29 mouse cellular contexts compared by ENCODE assay signal in the genomic region with DNA sequence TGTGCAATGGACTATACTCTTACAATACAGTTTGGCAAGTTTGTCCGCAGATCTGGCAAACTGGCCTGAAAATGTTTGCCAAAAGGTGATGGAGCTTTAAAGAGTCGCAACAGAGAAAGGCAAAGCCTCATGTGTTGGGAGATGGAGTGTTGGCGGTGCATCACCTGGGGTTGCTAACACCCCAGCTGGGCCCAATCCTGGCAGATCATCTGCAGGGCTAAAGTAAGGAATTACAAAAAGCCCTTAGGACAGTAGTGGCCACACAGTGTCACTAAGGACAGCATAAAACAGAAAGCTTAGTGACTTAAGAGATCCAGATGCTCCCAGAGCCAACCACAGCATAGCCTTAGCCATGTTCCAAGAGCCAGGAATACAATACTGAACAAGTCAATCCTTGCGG. TPM values are rescaled to one million over a fixed set of nuclear protein-coding genes. Genes with fewer than 3 reads are reported as not detected.
DNase-seq lines count a peak whose midpoint lies in the region; ATAC-seq and TF ChIP-seq lines count a peak whose summit lies in the region.
"Had no signal": no experiment of that assay in that cellular context is flagged by ENCODE, and none has a peak within 500 bp of the region (broad histone marks: within the 10 kb centered on the region; RNA-seq: fewer than 3 reads in every experiment).

No protein-coding gene starts in this region.

- in situ Hi-C loops in ES-E14 (cut with MboI; ENCODE audit: low sequenced_read_pairs in 2 of 2, unreplicated experiment in 2 of 2) = no loop called here

- H3K4me2 ChIP-seq in intestine, embryonic 14.5 days (ENCODE audit: low read length) = no peak overlapping the region
- no peak overlapping the region for H3K4me2 ChIP-seq in intestine, embryonic 15.5 days (replicated peaks)
- no peak overlapping the region for H3K4me2 ChIP-seq in stomach, postnatal 0 days (replicated peaks; ENCODE audit: low read depth)
- H3K4me2 ChIP-seq: embryonic facial prominence, embryonic 13.5 days; heart, embryonic 11.5 days; hindbrain, embryonic 12.5 days had no signal

- peaks cover 90% of the 10 kb centered on the region for H3K36me3 ChIP-seq in intestine, embryonic 14.5 days (ENCODE audit: control insufficient read depth, insufficient read depth, low read length)
- H3K36me3 ChIP-seq in intestine, embryonic 15.5 days = peaks cover 40% of the 10 kb centered on the region
- peaks cover 70% of the 10 kb centered on the region for H3K36me3 ChIP-seq in ES-E14 (ENCODE audit: control insufficient read depth, insufficient read depth, low read length, poor library complexity, severe bottlenecking)
- peaks cover 35% of the 10 kb centered on the region for H3K36me3 ChIP-seq in stomach, postnatal 0 days (ENCODE audit: control insufficient read depth, insufficient read depth, low read length)
- H3K36me3 ChIP-seq in forebrain, embryonic 10.5 days (replicated peaks) = peaks cover 93% of the 10 kb centered on the region
- H3K36me3 ChIP-seq in midbrain, embryonic 10.5 days = peaks cover 94% of the 10 kb centered on the region

- TF ChIP-seq EP300 in stomach, postnatal 0 days (optimal IDR thresholded peaks at IDR 0.05) = no peak

- no peak for ATAC-seq in intestine, embryonic 14.5 days (replicated peaks; ENCODE audit: low FRiP score, low TSS enrichment, low read depth)
- no peak for ATAC-seq in intestine, embryonic 15.5 days
- no peak for ATAC-seq in stomach, postnatal 0 days (ENCODE audit: low FRiP score, low TSS enrichment)
- ATAC-seq: CD4-positive, CD25-positive, alpha-beta regulatory T cell, adult 4 months; forebrain, embryonic 14.5 days; forebrain, postnatal 0 days; hindbrain, embryonic 16.5 days; inflammation-experienced regulatory T-cells, adult 6 months had no signal

- no peaks in the 10 kb centered on the region for H3K4me1 ChIP-seq in intestine, embryonic 14.5 days (replicated peaks; ENCODE audit: control insufficient read depth, insufficient read depth, low read length)
- H3K4me1 ChIP-seq in intestine, embryonic 15.5 days (replicated peaks) = no peaks in the 10 kb centered on the region
- H3K4me1 ChIP-seq in ES-E14 (ENCODE audit: control insufficient read depth in 2 of 2, insufficient read depth in 2 of 2, low read length in 2 of 2, poor library complexity in 1 of 2) = peaks cover 9 to 17% of the 10 kb centered on the region in 2 experiments
- H3K4me1 ChIP-seq in stomach, postnatal 0 days (replicated peaks; ENCODE audit: control insufficient read depth, insufficient read depth) = no peaks in the 10 kb centered on the region
- H3K4me1 ChIP-seq in forebrain, embryonic 10.5 days = no peaks in the 10 kb centered on the region
- no peaks in the 10 kb centered on the region for H3K4me1 ChIP-seq in midbrain, embryonic 10.5 days
- H3K4me1 ChIP-seq: embryonic facial prominence, embryonic 10.5 days; embryonic facial prominence, embryonic 13.5 days; hindbrain, embryonic 12.5 days had no signal

- H3K9me3 ChIP-seq in intestine, embryonic 14.5 days (ENCODE audit: control insufficient read depth, low read length) = no peaks in the 10 kb centered on the region
- no peaks in the 10 kb centered on the region for H3K9me3 ChIP-seq in intestine, embryonic 15.5 days
- H3K9me3 ChIP-seq in ES-E14 (ENCODE audit: control insufficient read depth, insufficient read depth, low read depth, low read length) = no peaks in the 10 kb centered on the region
- no peaks in the 10 kb centered on the region for H3K9me3 ChIP-seq in stomach, postnatal 0 days (ENCODE audit: control insufficient read depth, low read length)
- no peaks in the 10 kb centered on the region for H3K9me3 ChIP-seq in forebrain, embryonic 10.5 days
- no peaks in the 10 kb centered on the region for H3K9me3 ChIP-seq in midbrain, embryonic 10.5 days (replicated peaks)
- H3K9me3 ChIP-seq: embryonic facial prominence, embryonic 10.5 days; embryonic facial prominence, embryonic 13.5 days; hindbrain, embryonic 12.5 days had no signal

- H3K9ac ChIP-seq in intestine, embryonic 14.5 days (ENCODE audit: low read length) = no peak overlapping the region
- no peak overlapping the region for H3K9ac ChIP-seq in intestine, embryonic 15.5 days
- H3K9ac ChIP-seq in ES-E14 (ENCODE audit: insufficient read depth, low read depth, low read length, poor library complexity, severe bottlenecking) = no peak overlapping the region; the same call in 1 of the 2 replicates
- no peak overlapping the region for H3K9ac ChIP-seq in stomach, postnatal 0 days (ENCODE audit: low read length)
- H3K9ac ChIP-seq: embryonic facial prominence, embryonic 13.5 days; forebrain, postnatal 0 days; hindbrain, embryonic 12.5 days had no signal

- no peaks in the 10 kb centered on the region for H3K27me3 ChIP-seq in intestine, embryonic 14.5 days (replicated peaks; ENCODE audit: control insufficient read depth, insufficient read depth, low read length)
- H3K27me3 ChIP-seq in intestine, embryonic 15.5 days (replicated peaks) = no peaks in the 10 kb centered on the region
- no peaks in the 10 kb centered on the region for H3K27me3 ChIP-seq in stomach, postnatal 0 days (ENCODE audit: control insufficient read depth, insufficient read depth, low read length)
- H3K27me3 ChIP-seq in forebrain, embryonic 10.5 days (ENCODE audit: poor library complexity, severe bottlenecking) = no peaks in the 10 kb centered on the region
- H3K27me3 ChIP-seq in midbrain, embryonic 10.5 days (ENCODE audit: low read depth, poor library complexity, severe bottlenecking) = no peaks in the 10 kb centered on the region
- H3K27me3 ChIP-seq: embryonic facial prominence, embryonic 13.5 days; hindbrain, embryonic 12.5 days had no signal

- 0 out of 2 replicates have a peak overlapping the region, but pooled peaks have one; percentile 33 for H3K27ac ChIP-seq in intestine, embryonic 14.5 days (ENCODE audit: low read depth)
- H3K27ac ChIP-seq in intestine, embryonic 15.5 days = no peak overlapping the region
- H3K27ac ChIP-seq in ES-E14 (ENCODE audit: insufficient read depth, low read depth, low read length, poor library complexity, severe bottlenecking) = peak overlapping the region; percentile 63
- H3K27ac ChIP-seq in stomach, postnatal 0 days (replicated peaks) = 0 out of 2 replicates have a peak overlapping the region, but pooled peaks have one; percentile 4
- no peak overlapping the region for H3K27ac ChIP-seq in forebrain, embryonic 10.5 days
- no peak overlapping the region for H3K27ac ChIP-seq in midbrain, embryonic 10.5 days (replicated peaks)
- H3K27ac ChIP-seq: embryonic facial prominence, embryonic 10.5 days; embryonic facial prominence, embryonic 13.5 days; gastrocnemius, adult 2 months; heart, adult 2 months; hindbrain, embryonic 12.5 days had no signal

- no peak for DNase-seq in intestine, embryonic 14.5 days (ENCODE audit: low spot score)
- no peak for DNase-seq in ES-E14 (ENCODE audit: low read depth, low spot score)
- DNase-seq in stomach, postnatal 0 days (ENCODE audit: low spot score) = no peak
- no peak for DNase-seq in forebrain, embryonic 10.5 days (ENCODE audit: extremely low spot score, low spot score)
- no peak for DNase-seq in midbrain, embryonic 10.5 days (ENCODE audit: low spot score)
- DNase-seq: adrenal gland, adult 8-10 months; adrenal gland, postnatal 25 days; cerebellum, adult 11-12 months; cerebellum, adult 8-10 months; cerebellum, postnatal 10 days; cerebellum, postnatal 36 days; embryo, embryonic 11 days; forebrain, postnatal 0 days; gastrocnemius, adult 2 months; gastrocnemius, postnatal 14 days; heart, adult 2 months; kidney, adult 11 months had no signal

- 87% methylated on average over 4 of the region's 4 CpGs for WGBS in intestine, embryonic 14.5 days
- 86% methylated on average over 4 of the region's 4 CpGs for WGBS in intestine, embryonic 15.5 days
- 90% methylated on average over 4 of the region's 4 CpGs for WGBS in stomach, postnatal 0 days
- 96% methylated on average over 4 of the region's 4 CpGs for WGBS in forebrain, embryonic 10.5 days
- 97% methylated on average over 4 of the region's 4 CpGs for WGBS in midbrain, embryonic 10.5 days

- no peak overlapping the region for H3K4me3 ChIP-seq in intestine, embryonic 14.5 days (ENCODE audit: low read depth, low read length)
- no peak overlapping the region for H3K4me3 ChIP-seq in intestine, embryonic 15.5 days (replicated peaks)
- no peak overlapping the region for H3K4me3 ChIP-seq in ES-E14 (ENCODE audit: insufficient read depth in 1 of 2, low read depth in 1 of 2, low read length in 2 of 2, poor library complexity in 1 of 2, severe bottlenecking in 1 of 2)
- no peak overlapping the region for H3K4me3 ChIP-seq in stomach, postnatal 0 days (ENCODE audit: low read depth, low read length)
- no peak overlapping the region for H3K4me3 ChIP-seq in forebrain, embryonic 10.5 days
- no peak overlapping the region for H3K4me3 ChIP-seq in midbrain, embryonic 10.5 days
- H3K4me3 ChIP-seq: embryonic facial prominence, embryonic 10.5 days; embryonic facial prominence, embryonic 13.5 days; erythroblast, embryonic 14.5 days; gastrocnemius, adult 2 months; heart, adult 2 months; hindbrain, embryonic 12.5 days had no signal

- no peak for TF ChIP-seq CTCF in stomach, postnatal 0 days (IDR thresholded peaks at IDR 0.05; ENCODE audit: low read depth)

TF ChIP-seq in ES-E14, 5 proteins besides CTCF, POLR2A, EP300 and RAD21:
- TF ChIP-seq ZC3H11A (IDR thresholded peaks at IDR 0.05; ENCODE audit: borderline replicate concordance, low read depth, low read length) (no peak), MAFK (IDR thresholded peaks at IDR 0.05; ENCODE audit: insufficient read depth, low read depth, low read length) (no peak), CHD2 (IDR thresholded peaks at IDR 0.05; ENCODE audit: low read depth, low read length) (no peak), ZNF384 (IDR thresholded peaks at IDR 0.05; ENCODE audit: low read depth, low read length) (no peak), HCFC1 (IDR thresholded peaks at IDR 0.05; ENCODE audit: borderline replicate concordance, insufficient read depth, low read length) (no peak)

RNA-seq across cellular contexts. Expression of gene Zap70, which starts 43.2 kb away (rescaled TPM):
- polyA plus RNA-seq in intestine, embryonic 14.5 days (2014; fragmentation: Nextera tagmentation; extraction: Ambion mirVana) = 0.46 and 0.72 TPM in 2 replicates
- 0.48 and 0.52 TPM in 2 replicates for polyA plus RNA-seq in intestine, embryonic 15.5 days (2015; fragmentation: Nextera tagmentation; extraction: Ambion mirVana)
- 2.5 and 5.0 TPM in 2 replicates for total RNA-seq in ES-E14 (2012; rRNA removed)
- polyA plus RNA-seq in stomach, postnatal 0 days (2015; fragmentation: Nextera tagmentation; extraction: Ambion mirVana) = 0.25 and 0.42 TPM in 2 replicates
- 0.33 and 0.43 TPM in 2 replicates for polyA plus RNA-seq in forebrain, embryonic 10.5 days (2016; fragmentation: Nextera tagmentation; extraction: Ambion mirVana)
- polyA plus RNA-seq in midbrain, embryonic 10.5 days (2016; fragmentation: Nextera tagmentation; extraction: Ambion mirVana) = 0.26 and 0.43 TPM in 2 replicates
- total RNA-seq: MEL had no signal
- polyA plus RNA-seq: C2C12; erythroblast, embryonic 14.5 days had no signal

Comparison
In these comparisons a context has a peak if more than half of its experiments do, and no peak if none do; other contexts are left out.
1. H3K27ac ChIP-seq: peak in intestine, embryonic 14.5 days (single experiment), ES-E14 (single experiment) and stomach, postnatal 0 days (single experiment); none in intestine, embryonic 15.5 days (single experiment), forebrain, embryonic 10.5 days (single experiment) and midbrain, embryonic 10.5 days (single experiment).